Mouse (Mus musculus) CH12.LX (cell line): ENCODE results near the gene Hist1h3i. TPM values are rescaled to one million over a fixed set of nuclear protein-coding genes. Genes with fewer than 3 reads are reported as not detected.

Source experiments
- DNase-seq: peaks from one replicate; pipeline ENCODE4 v3.0.0-alpha.2; 2013; ENCODE audit errors: extremely low read depth
- H3K27ac ChIP-seq: 2 replicates; pipeline ENCODE4 v1.5.1; 2012; ENCODE audit warnings: low read depth, mild to moderate bottlenecking, control low read depth, moderate library complexity; ENCODE audit not compliant: insufficient read depth
- H3K27me3 ChIP-seq: replicated peaks from 2 replicates; pipeline ENCODE3; 2012; ENCODE audit warnings: inconsistent platforms
- H3K36me3 ChIP-seq, 2 experiments: replicated peaks in 1 of 2; 2 replicates each; pipeline versions ENCODE3 to v1.6.1; 2012; ENCODE audit warnings: inconsistent platforms in 1 of 2, low read length in 1 of 2, mild to moderate bottlenecking in 1 of 2, mixed read lengths in 1 of 2, moderate library complexity in 1 of 2; ENCODE audit not compliant: control insufficient read depth in 1 of 2, insufficient read depth in 1 of 2
- H3K4me1 ChIP-seq, 2 experiments: 2 replicates each; pipeline ENCODE4 v1.6.1; 2012; ENCODE audit warnings: inconsistent platforms in 1 of 2, moderate library complexity in 1 of 2; ENCODE audit not compliant: insufficient read depth in 2 of 2, control insufficient read depth in 1 of 2
- H3K4me2 ChIP-seq: 2 replicates; pipeline ENCODE4 v1.6.1; 2012; ENCODE audit warnings: low read depth, mild to moderate bottlenecking, control low read depth; ENCODE audit not compliant: poor library complexity, insufficient read depth, severe bottlenecking
- H3K4me3 ChIP-seq, 3 experiments: fragments of 150-350 bp in 1 of 3; sonication (generic) in 1 of 3; replicated peaks in 1 of 3; 2 replicates each; pipeline versions ENCODE3 to v1.5.1; 2011 to 2012; ENCODE audit warnings: low read depth in 2 of 3, low read length in 2 of 3, mild to moderate bottlenecking in 2 of 3, moderate library complexity in 2 of 3, control low read depth in 1 of 3, improper control_type of control experiment in 1 of 3, inconsistent platforms in 1 of 3, mixed read lengths in 1 of 3; ENCODE audit not compliant: poor library complexity in 1 of 3
- H3K79me2 ChIP-seq: replicated peaks from 2 replicates; pipeline ENCODE4 v1.6.1; 2012; ENCODE audit warnings: mild to moderate bottlenecking, moderate library complexity; ENCODE audit not compliant: control insufficient read depth, poor library complexity, insufficient read depth, severe bottlenecking; ENCODE audit errors: extremely low read depth
- H3K9ac ChIP-seq: 2 replicates; pipeline ENCODE4 v1.6.1; 2012; ENCODE audit warnings: low read depth, mild to moderate bottlenecking, control low read depth, moderate library complexity; ENCODE audit not compliant: insufficient read depth
- H3K9me3 ChIP-seq: replicated peaks from 2 replicates; pipeline ENCODE3; 2012; ENCODE audit warnings: low read length, inconsistent platforms, mixed read lengths
- BHLHE40 ChIP-seq: IDR thresholded peaks from 2 replicates; pipeline ENCODE4 v1.6.1; 2011; ENCODE audit warnings: mild to moderate bottlenecking, low read depth, low read length, improper control_type of control experiment
- CTCF ChIP-seq, 2 experiments: IDR thresholded peaks in 1 of 2; conservative IDR thresholded peaks in 1 of 2; 2 replicates each; pipeline ENCODE4 v1.5.1; 2011 to 2012; ENCODE audit warnings: low read depth in 2 of 2, low read length in 2 of 2, improper control_type of control experiment in 1 of 2, inconsistent platforms in 1 of 2, mild to moderate bottlenecking in 1 of 2, moderate library complexity in 1 of 2
- ELF1 ChIP-seq: IDR thresholded peaks from 2 replicates; pipeline ENCODE4 v1.6.1; 2014; ENCODE audit warnings: low read depth, mild to moderate bottlenecking, inconsistent platforms, low read length, improper control_type of control experiment
- EP300 ChIP-seq: IDR thresholded peaks from 2 replicates; pipeline ENCODE4 v1.6.1; 2011; ENCODE audit warnings: low read length, improper control_type of control experiment
- IRF4 ChIP-seq: IDR thresholded peaks from 2 replicates; pipeline ENCODE4 v1.6.1; 2014; ENCODE audit warnings: low read depth, mild to moderate bottlenecking, inconsistent platforms, low read length, improper control_type of control experiment
- MXI1 ChIP-seq: IDR thresholded peaks from 2 replicates; pipeline ENCODE4 v1.6.1; 2011; ENCODE audit warnings: mild to moderate bottlenecking, low read depth, low read length, improper control_type of control experiment
- NRF1 ChIP-seq: IDR thresholded peaks from 2 replicates; pipeline ENCODE4 v1.6.1; 2014; ENCODE audit warnings: low read depth, mild to moderate bottlenecking, inconsistent platforms, low read length, improper control_type of control experiment, moderate library complexity
- POLR2A ChIP-seq: IDR thresholded peaks from 2 replicates; pipeline ENCODE4 v1.6.1; 2011; ENCODE audit warnings: low read depth, mild to moderate bottlenecking, improper control_type of control experiment, low read length
- POLR2AphosphoS2 ChIP-seq: IDR thresholded peaks from 2 replicates; pipeline ENCODE4 v1.6.1; 2011; ENCODE audit warnings: low read depth, low read length, improper control_type of control experiment
- RCOR1 ChIP-seq: conservative IDR thresholded peaks from 2 replicates; pipeline ENCODE4 v1.6.1; 2012; ENCODE audit warnings: low read depth, mild to moderate bottlenecking, inconsistent platforms, low read length, improper control_type of control experiment
- SIN3A ChIP-seq: IDR thresholded peaks from 2 replicates; pipeline ENCODE4 v1.6.1; 2012; ENCODE audit warnings: low read length, improper control_type of control experiment, inconsistent platforms
- SMC3 ChIP-seq: IDR thresholded peaks from 2 replicates; pipeline ENCODE4 v1.6.1; 2011; ENCODE audit warnings: low read depth, low read length, improper control_type of control experiment
- TBP ChIP-seq: conservative IDR thresholded peaks from 2 replicates; pipeline ENCODE4 v1.6.1; 2011; ENCODE audit warnings: low read depth, low read length, improper control_type of control experiment
- TCF12 ChIP-seq: IDR thresholded peaks from 2 replicates; pipeline ENCODE4 v1.6.1; 2014; ENCODE audit warnings: low read depth, mild to moderate bottlenecking, inconsistent platforms, low read length, improper control_type of control experiment
- UBTF ChIP-seq: IDR thresholded peaks from 2 replicates; pipeline ENCODE4 v1.6.1; 2012; ENCODE audit warnings: low read depth, mild to moderate bottlenecking, inconsistent platforms, low read length, improper control_type of control experiment, moderate library complexity
- USF1 ChIP-seq: IDR thresholded peaks from 2 replicates; pipeline ENCODE4 v1.6.1; 2014; ENCODE audit warnings: low read depth, mild to moderate bottlenecking, inconsistent platforms, low read length, improper control_type of control experiment
- USF2 ChIP-seq: conservative IDR thresholded peaks from 2 replicates; pipeline ENCODE4 v1.6.1; 2011; ENCODE audit warnings: low read depth, low read length, improper control_type of control experiment
- ZMIZ1 ChIP-seq: IDR thresholded peaks from 2 replicates; pipeline ENCODE4 v1.6.1; 2012; ENCODE audit warnings: low read depth, mild to moderate bottlenecking, inconsistent platforms, low read length, improper control_type of control experiment
- dilution Hi-C: fragments of 300-500 bp; cut with MboI; formaldehyde crosslinking; loops from 2 replicates; pipeline ENCODE4 v1.14.3; 2020; ENCODE audit warnings: low sequenced_read_pairs; ENCODE audit not compliant: extremely low pct_unique_long_range_greater_than_20kb, extremely low pct_ligation_motif_present
- in situ Hi-C: fragments of 300-500 bp; cut with MboI; formaldehyde crosslinking; loops from 3 replicates; pipeline ENCODE4 v1.14.3; 2019; ENCODE audit warnings: low sequenced_read_pairs, low pct_ligation_motif_present, low pct_unique_long_range_greater_than_20kb, mixed read lengths
- polyA plus RNA-seq: library from polyadenylated mRNA; unstranded; fragments of >175 nt; gene quantifications from 2 replicates; pipeline ENCODE4 v1.2.1, GENCODE M21; 2012; ENCODE audit warnings: low read depth; ENCODE audit not compliant: insufficient read length
- total RNA-seq, 2 experiments: library from RNA; depleted of rRNA; stranded (reverse); fragments of 300-350 nt in 1 of 2; fragments of >200 nt in 1 of 2; gene quantifications; 2 replicates each; pipeline ENCODE4 v1.2.3; 2012 to 2014

The Hist1h3i gene
- total and polyA plus RNA-seq, 3 experiments = 14.3 to 797 (median 21.2) TPM

DNA sequence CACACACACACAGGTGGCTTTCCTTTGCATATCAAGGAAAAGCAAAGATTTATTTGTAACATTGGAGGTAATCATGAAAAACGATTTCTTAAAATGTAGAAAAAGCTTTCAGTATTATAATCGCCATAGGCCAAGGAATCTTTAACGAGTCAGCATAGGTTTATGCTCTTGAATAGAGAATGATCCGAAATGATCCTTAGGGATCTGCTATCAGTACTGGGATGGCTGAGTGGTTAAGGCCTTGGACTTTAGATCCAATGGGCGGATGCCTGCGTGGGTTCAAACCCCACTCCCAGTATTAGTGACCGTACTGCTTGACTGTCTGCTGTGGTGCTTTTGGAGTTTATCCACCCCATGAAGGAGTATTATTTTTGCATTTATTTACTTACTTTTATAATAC is 12.4 kb upstream of the Hist1h3i start:
- DNase-seq = no peak
- Histone ChIP-seq H3K9me3 (no peaks in the 10 kb centered on the region), H3K9ac (no peak overlapping the region), H3K27me3 (no peaks in the 10 kb centered on the region), H3K79me2 (no peaks in the 10 kb centered on the region), H3K4me3 (no peak overlapping the region), H3K4me2 (no peak overlapping the region), H3K27ac (no peak overlapping the region), H3K4me1 (peaks cover 0 to 3% of the 10 kb centered on the region in 2 experiments; a peak in 1 of 4 replicates), H3K36me3 (no peaks in the 10 kb centered on the region)
- peak; percentile 71; the same call in 1 of the 2 replicates for TF ChIP-seq TBP
- TF ChIP-seq POLR2AphosphoS2 = no peak
- in situ Hi-C loops (no loop called here), dilution Hi-C loops (no loop called here)

DNA sequence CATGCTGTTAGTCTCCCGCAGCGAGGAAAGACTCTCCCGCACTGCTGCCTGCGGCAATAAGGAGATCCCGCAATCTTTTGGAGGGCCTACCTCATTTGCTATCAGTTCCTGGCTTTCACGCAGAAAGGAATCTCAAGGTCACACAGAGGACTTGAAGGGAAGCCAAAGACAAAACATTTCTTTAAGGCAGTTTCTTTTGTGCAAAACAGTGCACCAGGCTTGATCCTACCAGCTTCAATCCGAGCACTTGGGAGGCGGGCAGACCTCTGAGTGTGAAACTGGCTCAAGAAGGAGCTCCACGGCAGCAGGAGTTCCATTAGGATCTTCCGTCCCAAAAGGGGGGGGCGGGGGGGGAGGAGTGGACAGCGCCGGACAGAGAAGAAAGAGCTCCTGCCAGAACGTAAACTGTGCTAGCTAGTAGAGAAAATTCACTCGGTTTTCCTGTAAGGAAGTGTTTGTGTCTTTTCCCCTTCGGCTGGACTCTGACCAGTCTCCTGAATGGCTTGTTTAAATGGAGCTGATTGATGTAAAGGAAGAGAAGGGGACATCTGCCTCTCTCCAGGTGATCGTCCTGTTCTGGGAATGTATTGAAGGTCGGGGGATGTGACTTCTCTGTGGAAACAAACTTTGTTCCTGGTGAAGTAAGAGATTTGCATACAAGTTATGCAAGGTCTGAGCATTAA is 7.6 kb upstream of the Hist1h3i start:
- Histone ChIP-seq H3K4me2 (no peak overlapping the region), H3K27me3 (no peaks in the 10 kb centered on the region), H3K4me1 (peaks cover 0 to 14% of the 10 kb centered on the region in 2 experiments; a peak in 2 of 4 replicates), H3K79me2 (no peaks in the 10 kb centered on the region), H3K4me3 (no peak overlapping the region), H3K9me3 (no peaks in the 10 kb centered on the region), H3K27ac (no peak overlapping the region), H3K36me3 (no peaks in the 10 kb centered on the region), H3K9ac (no peak overlapping the region)
- dilution Hi-C loops (no loop called here), in situ Hi-C loops (no loop called here)
- DNase-seq = no peak
- TF ChIP-seq TCF12 (no peak), USF1 (no peak), BHLHE40 (no peak), EP300 (no peak), USF2 (no peak), POLR2A (no peak), MXI1 (no peak), ELF1 (no peak), RCOR1 (no peak), TBP (no peak), SIN3A (no peak), UBTF (no peak), IRF4 (no peak), CTCF (conservative IDR thresholded peaks at IDR 0.05 in 1 of 2, IDR thresholded peaks at IDR 0.05 in 1 of 2; ENCODE audit: low read depth in 2 of 2, low read length in 2 of 2) (no peak), SMC3 (no peak), ZMIZ1 (no peak), NRF1 (no peak)
